Mouse (Mus musculus) embryonic facial prominence, embryonic 12.5 days (tissue): Measurements from ENCODE around the gene Stra6l. TPM values are rescaled to one million over a fixed set of nuclear protein-coding genes. Genes with fewer than 3 reads are reported as not detected.

Source experiments
- ATAC-seq: fragments of 200-750 bp; cut with Nextera tagmentation; 2 replicates; pipeline ENCODE4 v1.8.0; 2017; ENCODE audit not compliant: insufficient number of reproducible peaks, insufficient read depth, low FRiP score, low TSS enrichment
- H3K27ac ChIP-seq: fragments of 300-500 bp; sonication (generic); 2 replicates; pipeline ENCODE4 v1.5.1; 2016; ENCODE audit warnings: mild to moderate bottlenecking
- H3K27me3 ChIP-seq: fragments of 300-500 bp; sonication (generic); 2 replicates; pipeline ENCODE4 v1.6.1; 2016; ENCODE audit warnings: mild to moderate bottlenecking, moderate library complexity
- H3K36me3 ChIP-seq: fragments of 300-500 bp; sonication (generic); 2 replicates; pipeline ENCODE4 v1.6.1; 2016; ENCODE audit warnings: mild to moderate bottlenecking
- H3K4me1 ChIP-seq: fragments of 300-500 bp; sonication (generic); 2 replicates; pipeline ENCODE4 v1.6.1; 2016
- H3K4me2 ChIP-seq: fragments of 300-500 bp; sonication (generic); replicated peaks from 2 replicates; pipeline ENCODE4 v1.6.1; 2016; ENCODE audit warnings: mild to moderate bottlenecking, moderate library complexity
- H3K4me3 ChIP-seq: fragments of 300-500 bp; sonication (generic); 2 replicates; pipeline ENCODE4 v1.5.1; 2016; ENCODE audit warnings: mild to moderate bottlenecking
- H3K9ac ChIP-seq: fragments of 300-500 bp; sonication (generic); 2 replicates; pipeline ENCODE4 v1.6.1; 2016; ENCODE audit warnings: mild to moderate bottlenecking, moderate library complexity
- H3K9me3 ChIP-seq: fragments of 300-500 bp; sonication (generic); 2 replicates; pipeline ENCODE4 v1.6.1; 2016; ENCODE audit warnings: mild to moderate bottlenecking, moderate library complexity
- WGBS: fragments of 180-500 bp; shearing (Covaris S2); methylation state at CpG from one replicate; pipeline ENCODE4 v1.1.7; 2016; 5-methylcytosine and 5-hydroxymethylcytosine counted together
- polyA plus RNA-seq: library from polyadenylated mRNA; unstranded; fragments of >200 nt; fragmentation: Nextera tagmentation; extraction: Ambion mirVana; gene quantifications from 2 replicates; pipeline ENCODE4 v1.2.1, GENCODE M21; 2016

Stra6l gene
- polyA plus RNA-seq, 1 experiment from 2014 or later = 0.15 TPM

- no peak for ATAC-seq
- H3K4me2 ChIP-seq = no peak overlapping the region
- no peaks in the 10 kb centered on the region for H3K36me3 ChIP-seq
- 72% methylated on average over 1 of the region's 1 CpGs for WGBS
- no peaks in the 10 kb centered on the region for H3K9me3 ChIP-seq
- H3K9ac ChIP-seq = no peak overlapping the region
- H3K27me3 ChIP-seq = peaks cover 10% of the 10 kb centered on the region; the same call in 1 of the 2 replicates
- no peaks in the 10 kb centered on the region for H3K4me1 ChIP-seq
- no peak overlapping the region for H3K27ac ChIP-seq
- H3K4me3 ChIP-seq = no peak overlapping the region
Measured at GRCm38 (mm10) chr4:45849419-45849818, 955 bp downstream of the Stra6l start.

GRCm38 (mm10) chr4:45851640-45852051 lies 3.2 kb downstream of the Stra6l start:
- H3K4me3 ChIP-seq = no peak overlapping the region
- no peak overlapping the region for H3K4me2 ChIP-seq
- H3K27me3 ChIP-seq = peaks cover 10% of the 10 kb centered on the region; the same call in 1 of the 2 replicates
- H3K36me3 ChIP-seq = no peaks in the 10 kb centered on the region
- ATAC-seq = no peak
- H3K27ac ChIP-seq = no peak overlapping the region
- no peaks in the 10 kb centered on the region for H3K4me1 ChIP-seq
- WGBS = 37% methylated on average over 3 of the region's 3 CpGs
- H3K9ac ChIP-seq = no peak overlapping the region
- H3K9me3 ChIP-seq = no peaks in the 10 kb centered on the region

GRCm38 (mm10) chr4:45853496-45854246 lies 5.2 kb downstream of the Stra6l start:
- WGBS = 72% methylated on average over 15 of the region's 15 CpGs
- Histone ChIP-seq H3K4me1 (no peaks in the 10 kb centered on the region), H3K27me3 (0 out of 2 replicates have a peak, but pooled peaks cover 5% of the 10 kb centered on the region), H3K27ac (no peak overlapping the region), H3K4me3 (no peak overlapping the region), H3K9ac (no peak overlapping the region), H3K9me3 (no peaks in the 10 kb centered on the region), H3K36me3 (no peaks in the 10 kb centered on the region), H3K4me2 (no peak overlapping the region)
- no peak for ATAC-seq

GRCm38 (mm10) chr4:45855803-45856424 lies 7.5 kb downstream of the Stra6l start:
- Histone ChIP-seq H3K27me3 (no peaks in the 10 kb centered on the region), H3K27ac (no peak overlapping the region), H3K4me1 (no peaks in the 10 kb centered on the region), H3K4me3 (no peak overlapping the region), H3K9me3 (no peaks in the 10 kb centered on the region), H3K9ac (no peak overlapping the region), H3K36me3 (no peaks in the 10 kb centered on the region), H3K4me2 (no peak overlapping the region)
- no peak for ATAC-seq
- WGBS = 46% methylated on average over 19 of the region's 19 CpGs

GRCm38 (mm10) chr4:45861160-45861559 lies 12.7 kb downstream of the Stra6l start:
- Histone ChIP-seq H3K4me1 (no peaks in the 10 kb centered on the region), H3K4me3 (no peak overlapping the region), H3K27me3 (no peaks in the 10 kb centered on the region), H3K36me3 (no peaks in the 10 kb centered on the region), H3K9ac (no peak overlapping the region), H3K27ac (no peak overlapping the region), H3K4me2 (no peak overlapping the region), H3K9me3 (no peaks in the 10 kb centered on the region)
- no peak for ATAC-seq
- 55% methylated on average over 5 of the region's 5 CpGs for WGBS

- 76% methylated on average over 8 of the region's 8 CpGs for WGBS
- H3K4me3 ChIP-seq = no peak overlapping the region
Measured at GRCm38 (mm10) chr4:45867416-45867815, 19.0 kb downstream of the Stra6l start.

GRCm38 (mm10) chr4:45869021-45869815 lies 20.8 kb downstream of the Stra6l start:
- Histone ChIP-seq H3K27ac (no peak overlapping the region), H3K9ac (no peak overlapping the region)
- 23% methylated on average over 24 of the region's 24 CpGs for whole genome bisulfite sequencing

More at GRCm38 (mm10) chr4:45867416-45867815, 19.0 kb downstream of the Stra6l start:
- H3K9me3 ChIP-seq = no peaks in the 10 kb centered on the region
- H3K27ac ChIP-seq = no peak overlapping the region
- 0 out of 2 replicates have a peak, but pooled peaks cover 6% of the 10 kb centered on the region for H3K4me1 ChIP-seq
- H3K36me3 ChIP-seq = no peaks in the 10 kb centered on the region
- no peaks in the 10 kb centered on the region for H3K27me3 ChIP-seq
- no peak for ATAC-seq
- no peak overlapping the region for H3K9ac ChIP-seq
- H3K4me2 ChIP-seq = no peak overlapping the region

GRCm38 (mm10) chr4:45872147-45872546 lies 23.7 kb downstream of the Stra6l start:
- H3K9me3 ChIP-seq = no peaks in the 10 kb centered on the region
- H3K27ac ChIP-seq = no peak overlapping the region
- H3K4me2 ChIP-seq = no peak overlapping the region
- H3K4me3 ChIP-seq = no peak overlapping the region
- no peak overlapping the region for H3K9ac ChIP-seq
- no CpG with 5 or more reads among the region's 2 CpGs for WGBS
- ATAC-seq = no peak
- 0 out of 2 replicates have a peak, but pooled peaks cover 6% of the 10 kb centered on the region for H3K4me1 ChIP-seq
- H3K27me3 ChIP-seq = no peaks in the 10 kb centered on the region
- no peaks in the 10 kb centered on the region for H3K36me3 ChIP-seq

More at GRCm38 (mm10) chr4:45869021-45869815, 20.8 kb downstream of the Stra6l start:
- Histone ChIP-seq H3K36me3 (no peaks in the 10 kb centered on the region), H3K27me3 (no peaks in the 10 kb centered on the region), H3K4me2 (peak overlapping the region; percentile 42), H3K4me1 (0 out of 2 replicates have a peak, but pooled peaks cover 6% of the 10 kb centered on the region), H3K4me3 (peak overlapping the region; percentile 13; the same call in 1 of the 2 replicates), H3K9me3 (no peaks in the 10 kb centered on the region)
- no peak for ATAC-seq

GRCm38 (mm10) chr4:45878929-45879328 lies 30.5 kb downstream of the Stra6l start:
- no peak overlapping the region for H3K4me2 ChIP-seq

GRCm38 (mm10) chr4:45882521-45882920 lies 34.1 kb downstream of the Stra6l start:
- Histone ChIP-seq H3K9ac (no peak overlapping the region), H3K4me1 (no peaks in the 10 kb centered on the region), H3K9me3 (no peaks in the 10 kb centered on the region), H3K36me3 (no peaks in the 10 kb centered on the region), H3K27ac (no peak overlapping the region), H3K27me3 (no peaks in the 10 kb centered on the region), H3K4me2 (no peak overlapping the region), H3K4me3 (no peak overlapping the region)
- whole genome bisulfite sequencing = 85% methylated on average over 9 of the region's 9 CpGs
- no peak for ATAC-seq

More at GRCm38 (mm10) chr4:45878929-45879328, 30.5 kb downstream of the Stra6l start:
- ATAC-seq = no peak
- H3K4me1 ChIP-seq = no peaks in the 10 kb centered on the region
- no peak overlapping the region for H3K27ac ChIP-seq
- no peak overlapping the region for H3K9ac ChIP-seq
- H3K4me3 ChIP-seq = no peak overlapping the region
- H3K36me3 ChIP-seq = no peaks in the 10 kb centered on the region
- no peaks in the 10 kb centered on the region for H3K27me3 ChIP-seq
- WGBS = 43% methylated on average over 5 of the region's 5 CpGs
- no peaks in the 10 kb centered on the region for H3K9me3 ChIP-seq

- Histone ChIP-seq H3K27me3 (no peaks in the 10 kb centered on the region), H3K4me1 (no peaks in the 10 kb centered on the region), H3K9me3 (no peaks in the 10 kb centered on the region), H3K9ac (no peak overlapping the region), H3K4me2 (no peak overlapping the region), H3K36me3 (no peaks in the 10 kb centered on the region), H3K27ac (no peak overlapping the region), H3K4me3 (no peak overlapping the region)
- ATAC-seq = no peak
- 91% methylated on average over 16 of the region's 16 CpGs for WGBS
Measured at GRCm38 (mm10) chr4:45883250-45883649, 34.8 kb downstream of the Stra6l start.
